Mouse (Mus musculus) thymus, postnatal 25 days (tissue): ENCODE data around the gene Kcnb1.

Experiments used
- DNase-seq: peaks from one replicate; pipeline ENCODE4 v3.0.0; 2022

Kcnb1 gene

GRCm38 (mm10) chr2:167203505-167204166, 13.7 kb upstream of the Kcnb1 start:
- DNase-seq, result no peak

DNA sequence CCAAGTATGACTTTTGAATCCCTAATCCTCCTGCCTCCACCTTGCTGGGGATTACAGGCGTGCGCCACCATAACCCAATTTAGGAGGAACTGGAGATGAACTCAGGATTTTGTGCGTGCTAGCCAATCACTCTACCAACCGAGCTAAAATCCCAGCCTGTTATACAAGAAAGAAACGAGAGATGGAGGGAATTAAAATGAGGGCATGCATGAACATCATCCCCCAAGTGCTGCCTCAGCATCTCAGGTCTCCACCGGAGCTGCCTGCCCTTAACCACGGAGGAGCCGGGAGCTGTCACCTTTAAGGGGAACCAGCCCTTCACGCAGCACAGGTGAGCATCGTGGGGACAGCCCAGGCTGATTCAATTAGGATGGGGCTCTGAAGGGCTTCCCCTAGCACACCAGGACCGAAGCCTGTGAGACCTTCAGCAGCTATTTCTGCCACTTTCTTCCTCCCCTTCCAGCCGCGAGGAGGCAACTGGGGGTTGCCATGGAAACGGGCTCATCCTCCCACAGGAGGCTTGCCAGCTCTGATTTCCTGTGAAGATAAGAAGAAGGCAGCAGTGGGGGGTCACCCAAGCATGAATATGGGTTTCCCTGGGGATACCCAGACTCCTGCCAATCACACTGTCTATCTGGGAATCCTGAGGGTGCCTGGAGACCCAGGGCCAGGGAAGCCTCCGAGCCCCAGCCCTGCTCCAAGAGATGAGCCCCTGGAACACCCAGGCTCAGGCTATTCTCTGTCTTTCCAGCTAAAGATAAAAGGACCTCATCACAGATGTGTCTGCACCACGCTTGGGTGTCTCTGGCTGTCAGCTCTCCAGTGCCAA, 11.7 kb upstream of the Kcnb1 start:
- peak; percentile 18 for DNase-seq

- DNase-seq, result no peak
Observed at GRCm38 (mm10) chr2:167198660-167199427, 8.9 kb upstream of the Kcnb1 start.

- no peak for DNase-seq
Observed at GRCm38 (mm10) chr2:167193361-167193760, 3.4 kb upstream of the Kcnb1 start.

DNA sequence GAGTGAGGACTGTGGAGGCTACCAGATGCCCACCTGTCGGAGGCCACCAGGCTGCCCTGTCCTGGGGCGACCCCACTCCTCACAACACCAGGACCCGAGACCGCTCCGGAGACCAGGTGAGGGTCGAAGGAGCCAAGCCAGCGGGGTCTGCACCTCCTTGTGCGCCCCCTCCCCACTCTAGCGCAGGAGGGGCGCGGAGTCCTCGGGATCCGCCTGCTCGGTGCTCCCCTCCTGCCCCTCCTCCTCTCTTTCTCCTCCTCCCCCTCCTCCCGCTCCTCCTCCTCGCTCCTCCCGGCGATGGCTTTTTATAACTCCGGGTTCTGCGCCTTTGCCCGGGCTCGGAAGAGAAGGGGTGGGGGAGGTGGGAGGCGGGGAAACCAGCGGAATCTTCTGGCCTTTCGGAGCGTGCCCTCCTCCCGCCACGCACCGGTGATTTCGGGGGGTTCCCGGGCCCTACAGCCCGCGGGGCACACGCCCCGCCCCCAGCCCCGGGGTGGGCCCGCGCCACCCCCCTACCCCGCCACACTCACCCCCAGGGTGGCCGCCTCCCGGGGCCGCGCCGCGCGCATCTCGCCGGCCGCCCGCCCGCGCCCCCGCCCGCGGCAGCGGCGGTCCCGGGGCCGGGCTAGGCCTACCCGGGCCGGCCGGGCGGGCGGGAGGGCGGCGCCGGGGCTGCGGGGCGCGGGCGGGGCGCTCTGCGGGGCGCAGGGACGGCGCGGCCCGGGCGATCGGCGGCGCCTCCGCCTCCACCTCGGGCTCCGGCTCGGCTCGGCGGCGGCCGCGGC, 472 bp downstream of the Kcnb1 start:
- DNase-seq, result no peak

DNA sequence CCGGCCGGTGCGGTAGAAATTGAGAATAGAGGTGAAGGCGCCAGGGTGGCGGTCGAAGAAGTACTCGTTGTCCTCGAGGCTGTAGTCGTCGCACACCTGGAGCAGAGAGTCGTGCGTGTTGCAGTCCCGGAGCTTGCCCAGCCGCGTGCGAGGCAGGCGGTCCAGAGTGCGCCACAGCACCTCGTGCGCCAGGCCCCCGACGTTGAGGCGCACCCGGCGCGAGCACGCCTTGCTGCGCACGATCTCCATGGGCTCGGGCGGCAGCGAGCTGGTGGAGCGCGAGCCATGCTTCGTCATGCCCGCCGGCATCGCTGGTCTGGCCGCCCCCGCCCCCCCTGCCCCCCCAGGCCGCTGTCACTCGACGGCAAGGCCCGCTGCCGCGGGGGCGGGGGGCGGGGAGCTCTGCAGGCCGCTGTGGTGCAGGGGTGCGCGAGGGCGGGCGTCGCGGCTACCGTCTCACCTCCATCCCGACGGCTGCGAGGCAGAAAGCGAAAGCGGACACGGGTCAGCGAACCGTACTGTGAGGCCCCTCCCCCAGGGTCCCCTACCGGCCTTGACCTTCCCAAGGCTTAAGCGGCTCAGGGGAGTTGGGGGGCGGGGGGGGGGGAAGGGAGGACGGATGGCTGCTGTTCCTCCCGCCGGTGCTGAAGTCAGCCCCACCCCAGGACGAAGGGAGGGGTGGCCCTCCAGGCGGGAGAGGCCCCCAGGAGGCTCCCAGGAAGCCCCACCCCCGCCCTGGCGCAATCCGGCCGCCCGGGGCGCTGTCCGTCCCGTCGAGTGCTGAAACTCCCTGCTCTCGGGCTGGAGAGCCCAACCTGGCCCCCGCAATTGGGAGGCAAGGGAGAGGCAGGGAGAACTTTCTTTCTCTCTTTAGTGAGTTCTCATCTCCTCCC, 1.4 kb downstream of the Kcnb1 start:
- DNase-seq, result peak; percentile 56

- no peak for DNase-seq
Observed at GRCm38 (mm10) chr2:167187119-167187518, 2.8 kb downstream of the Kcnb1 start.

GRCm38 (mm10) chr2:167186544-167186943, 3.4 kb downstream of the Kcnb1 start:
- DNase-seq, result no peak

GRCm38 (mm10) chr2:167186003-167186402, 4.0 kb downstream of the Kcnb1 start:
- no peak for DNase-seq

DNA sequence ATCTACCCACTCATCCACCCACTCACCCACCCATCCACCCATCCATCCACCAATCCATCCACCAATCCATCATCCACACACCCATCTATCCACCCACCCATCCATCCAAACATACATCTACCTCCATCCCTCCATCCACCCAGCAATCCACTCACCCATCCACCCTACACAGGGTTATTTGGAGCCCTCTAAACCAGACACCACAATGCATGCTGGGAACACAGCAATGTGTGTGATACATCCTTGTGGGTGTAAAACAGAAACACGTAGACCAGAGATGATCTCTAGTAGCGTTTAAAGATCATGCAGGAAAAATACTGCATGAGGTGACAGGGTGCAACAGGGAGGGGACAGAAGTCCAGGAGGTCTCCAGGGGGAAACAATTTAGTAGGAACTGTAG, 4.5 kb downstream of the Kcnb1 start:
- no peak for DNase-seq

- DNase-seq, result no peak
Observed at GRCm38 (mm10) chr2:167181662-167182389, 8.1 kb downstream of the Kcnb1 start.

DNA sequence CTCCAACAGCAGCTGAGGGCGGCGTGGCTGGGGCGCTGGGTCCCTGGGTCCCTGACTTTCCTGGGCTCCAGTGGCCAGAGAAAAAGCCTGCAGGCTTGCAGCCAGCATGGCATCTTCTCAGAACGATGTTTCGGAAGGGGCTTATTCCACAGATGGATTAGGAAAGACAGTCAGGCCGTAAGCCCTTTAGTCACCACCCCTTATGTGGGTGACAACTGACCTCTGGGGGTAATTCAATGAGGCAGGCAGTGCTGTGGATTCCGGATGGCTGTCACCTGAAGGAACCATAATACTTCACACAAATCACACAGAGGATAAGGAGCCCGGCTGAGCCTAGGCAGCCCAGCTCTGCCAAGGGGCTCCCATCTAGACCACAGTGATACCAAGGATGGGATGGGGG, 8.9 kb downstream of the Kcnb1 start:
- DNase-seq, result no peak

DNA sequence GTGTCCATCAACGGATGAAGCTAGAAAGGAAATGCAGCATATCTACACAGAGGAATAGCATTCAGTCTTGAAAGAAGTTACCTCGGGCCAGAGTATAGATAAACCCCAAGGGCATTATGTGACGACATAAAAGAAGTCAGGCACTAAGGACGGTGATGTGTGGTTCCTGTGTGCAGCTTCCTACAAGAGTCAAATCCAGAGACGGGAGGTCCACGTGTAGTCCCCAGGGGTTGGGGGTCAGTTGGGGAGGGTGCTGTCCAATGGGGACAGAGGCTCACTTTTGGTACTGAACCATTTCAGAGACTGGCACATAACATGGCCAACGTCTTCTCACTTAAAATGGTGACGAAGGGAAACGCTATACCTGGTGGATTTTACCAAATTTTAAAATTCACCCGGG, 10.7 kb downstream of the Kcnb1 start:
- DNase-seq, result no peak

DNA sequence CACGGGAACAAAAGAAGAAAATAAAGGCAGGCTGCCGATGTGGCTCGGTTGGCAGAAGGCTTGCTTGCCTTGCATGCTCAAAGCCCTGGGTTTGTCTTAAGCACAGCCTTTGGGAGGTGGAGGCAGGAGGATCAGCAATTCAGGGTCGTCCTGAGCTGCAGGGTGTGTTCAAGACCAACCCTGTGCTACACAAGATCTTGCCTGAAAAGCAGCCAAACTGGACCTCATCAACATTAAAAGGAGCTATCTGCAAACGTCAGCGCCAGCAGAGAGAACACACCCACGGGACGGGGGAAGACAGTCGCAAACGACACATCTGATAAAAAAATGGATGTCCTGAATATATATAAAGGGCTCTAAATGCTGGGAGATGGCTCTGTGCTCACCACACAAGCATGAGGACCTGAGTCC, 12.7 kb downstream of the Kcnb1 start:
- no peak for DNase-seq

- DNase-seq, result no peak
Observed at GRCm38 (mm10) chr2:167175284-167175683, 14.7 kb downstream of the Kcnb1 start.

- DNase-seq, result no peak
Observed at GRCm38 (mm10) chr2:167173051-167173875, 16.7 kb downstream of the Kcnb1 start.

DNA sequence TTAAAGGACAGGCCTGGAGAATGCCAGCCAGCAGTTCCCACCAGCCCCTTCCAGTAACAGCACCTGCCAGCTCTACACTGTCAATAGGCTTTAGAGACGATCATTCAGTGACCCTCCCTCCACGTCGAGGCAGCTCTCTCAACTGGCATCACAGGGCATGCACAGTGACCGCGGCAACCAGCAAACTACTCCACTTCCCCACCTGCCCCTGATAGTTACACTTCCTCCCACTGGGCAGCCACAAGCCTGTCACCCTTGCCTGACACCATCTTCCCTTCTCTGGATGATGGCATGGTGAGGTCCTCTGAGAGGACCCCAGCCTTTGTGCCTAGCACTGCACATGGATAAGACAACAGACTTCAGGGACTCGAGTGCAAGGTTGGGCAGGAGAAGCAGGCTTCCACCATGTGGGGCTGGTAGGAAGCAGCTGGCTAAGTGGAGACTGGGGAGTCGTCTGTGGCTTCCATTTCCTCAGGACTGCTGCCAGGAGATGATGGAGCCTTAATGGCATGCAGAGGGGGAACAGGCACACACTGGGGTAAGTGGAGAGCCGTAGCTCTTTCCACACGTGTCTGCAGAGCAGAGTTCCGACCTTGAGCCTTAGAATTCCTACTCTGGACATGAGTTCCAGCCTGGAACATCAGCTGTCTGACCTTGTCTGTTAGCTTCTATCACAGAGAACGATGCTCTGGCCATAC, 22.3 kb downstream of the Kcnb1 start:
- no peak for DNase-seq

DNA sequence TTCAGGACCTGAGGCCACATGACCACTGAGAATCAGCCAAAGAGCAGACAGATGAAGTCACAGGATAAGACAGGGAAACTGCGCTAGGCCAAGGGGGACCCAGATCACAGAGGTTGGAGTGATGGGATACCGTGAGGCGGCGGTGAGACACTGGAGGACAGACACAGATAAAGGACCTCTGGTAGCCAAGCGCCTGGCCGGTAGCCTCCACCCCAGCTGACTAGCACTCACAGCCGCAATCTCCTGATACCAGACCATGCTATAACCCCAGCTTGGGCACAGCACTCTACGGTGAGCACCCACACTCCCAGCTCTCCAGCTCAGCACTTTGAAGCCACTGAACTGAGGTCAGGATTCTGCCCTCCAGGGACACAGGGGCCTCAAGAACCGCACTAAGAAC, 26.4 kb downstream of the Kcnb1 start:
- no peak for DNase-seq

DNA sequence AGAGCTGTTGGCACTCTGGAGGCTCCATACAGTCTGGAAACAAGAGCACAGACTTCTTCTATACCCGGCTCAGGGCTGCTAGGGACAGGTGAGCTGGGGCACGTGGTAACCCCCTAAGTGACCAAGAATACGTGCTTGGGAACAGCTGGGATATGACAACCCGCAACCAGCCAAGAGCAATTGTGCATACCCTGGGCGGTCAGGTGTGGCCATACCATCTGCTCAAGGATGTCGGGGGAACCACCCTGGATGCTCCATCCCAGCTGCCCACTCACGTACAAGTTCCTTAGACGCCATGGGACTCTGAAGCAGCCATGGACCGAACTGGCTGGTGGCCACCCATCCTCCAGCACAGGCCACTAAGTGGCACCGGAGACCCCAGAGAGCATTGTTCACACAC, 26.8 kb downstream of the Kcnb1 start:
- DNase-seq, result no peak
